Mouse (Mus musculus) frontal cortex, postnatal 36 days (tissue): Measurements from ENCODE around the gene Hspb11.

ENCODE experiments used
- DNase-seq, 2 experiments: peaks; one replicate each; pipeline ENCODE4 v3.0.0; 2022; ENCODE audit warnings: low spot score in 2 of 2

Hspb11 gene

GRCm38 (mm10) chr4:107250494-107250893 is 2.9 kb upstream of the Hspb11 start:
- peak; percentile 16 to 51 for DNase-seq

GRCm38 (mm10) chr4:107252522-107252921 is 871 bp upstream of the Hspb11 start:
- no peak for DNase-seq

GRCm38 (mm10) chr4:107254414-107254813 is 1.0 kb downstream of the Hspb11 start:
- no peak for DNase-seq

GRCm38 (mm10) chr4:107260001-107260400 is 6.6 kb downstream of the Hspb11 start:
- DNase-seq = no peak

GRCm38 (mm10) chr4:107273683-107274082 is 20.3 kb downstream of the Hspb11 start:
- no peak for DNase-seq

GRCm38 (mm10) chr4:107274511-107274910 is 21.1 kb downstream of the Hspb11 start:
- no peak for DNase-seq

- no peak for DNase-seq
Measured at GRCm38 (mm10) chr4:107278188-107278707, 24.9 kb downstream of the Hspb11 start.

GRCm38 (mm10) chr4:107280843-107281475 is 27.6 kb downstream of the Hspb11 start:
- no peak for DNase-seq

- DNase-seq = no peak
Measured at GRCm38 (mm10) chr4:107285446-107286200, 32.2 kb downstream of the Hspb11 start.

GRCm38 (mm10) chr4:107286386-107286785 is 33.0 kb downstream of the Hspb11 start:
- no peak for DNase-seq

- no peak for DNase-seq
Measured at GRCm38 (mm10) chr4:107287517-107287916, 34.1 kb downstream of the Hspb11 start.

- DNase-seq = peak in 1 of 2 experiments; percentile 52
Measured at GRCm38 (mm10) chr4:107291611-107292272, 38.3 kb downstream of the Hspb11 start.

GRCm38 (mm10) chr4:107292273-107292662 is 38.9 kb downstream of the Hspb11 start:
- DNase-seq = no peak

- DNase-seq = no peak
Measured at GRCm38 (mm10) chr4:107298071-107298606, 44.7 kb downstream of the Hspb11 start.

GRCm38 (mm10) chr4:107299779-107300340 is 46.5 kb downstream of the Hspb11 start:
- DNase-seq = no peak

GRCm38 (mm10) chr4:107300371-107300770 is 47.0 kb downstream of the Hspb11 start:
- no peak for DNase-seq

- no peak for DNase-seq
Measured at GRCm38 (mm10) chr4:107300902-107301555, 47.6 kb downstream of the Hspb11 start.

- no peak for DNase-seq
Measured at GRCm38 (mm10) chr4:107302221-107302620, 48.8 kb downstream of the Hspb11 start.

GRCm38 (mm10) chr4:107302832-107303231 is 49.4 kb downstream of the Hspb11 start:
- no peak for DNase-seq

GRCm38 (mm10) chr4:107303531-107303930 is 50.1 kb downstream of the Hspb11 start:
- no peak for DNase-seq

GRCm38 (mm10) chr4:107306966-107307365 is 53.6 kb downstream of the Hspb11 start, which contains the start of gene Dio1:
TSS of gene Dio1 (minus strand) at chr4:107307169.
- DNase-seq = no peak
